Mouse (Mus musculus) kidney, postnatal 36 days (tissue): ENCODE measurements around the gene Lrch1.
A peak's percentile ranks its signal among the peaks of the same experiment; 100 is the strongest.

Experiments used
- DNase-seq, 2 experiments: peaks; one replicate each; pipeline ENCODE4 v3.0.0; 2021 to 2022; ENCODE audit warnings: mixed read lengths in 2 of 2

Lrch1 gene

GRCm38 (mm10) chr14:74947376-74948013 is at the start of gene Lrch1:
Gene Lrch1 (minus strand): TSS chr14:74947876.
- DNase-seq, result peak; percentile 90 to 93

DNA sequence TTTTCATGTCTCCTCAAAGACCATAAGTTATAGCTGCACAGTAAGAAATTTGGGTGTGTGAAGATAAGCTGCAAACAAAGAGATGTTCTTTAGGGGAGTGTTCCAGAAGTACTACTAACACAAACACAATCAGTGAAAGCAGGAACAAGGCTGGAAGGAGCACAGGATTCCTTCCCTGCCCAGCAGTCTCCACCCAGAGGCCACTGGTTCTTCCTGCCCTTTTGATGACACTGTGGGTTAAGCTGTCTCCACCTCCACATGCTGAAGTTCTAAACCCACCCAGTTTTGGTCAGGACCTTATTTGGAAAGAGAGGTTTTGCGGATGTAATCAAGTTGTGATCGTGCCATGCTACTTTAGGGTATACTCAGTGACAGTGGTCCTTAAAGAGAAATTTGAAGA is 49.4 kb upstream of the Lrch1 start:
- no peak for DNase-seq

DNA sequence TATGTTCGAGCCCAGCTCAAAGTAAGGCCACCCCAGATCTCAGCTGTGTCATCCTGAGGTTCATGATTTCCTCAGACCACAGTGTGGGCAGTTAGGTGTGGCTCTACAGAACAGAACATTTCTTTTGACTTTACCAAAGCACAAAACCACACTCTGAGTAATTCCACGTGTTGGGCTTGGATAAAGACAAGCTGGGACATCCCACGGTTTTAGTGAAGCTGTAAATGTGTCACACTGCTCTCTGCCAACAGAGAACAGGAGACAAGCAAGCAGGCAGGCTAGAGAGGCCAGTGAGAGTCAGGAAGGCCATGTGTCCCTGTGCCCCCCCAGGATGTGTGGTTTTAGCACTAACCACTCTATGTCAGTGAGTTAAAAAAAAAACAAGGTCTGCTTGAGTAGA is 48.9 kb upstream of the Lrch1 start:
- no peak for DNase-seq

GRCm38 (mm10) chr14:74990504-74990903 is 42.8 kb upstream of the Lrch1 start:
- peak in 1 of 2 experiments; percentile 58 for DNase-seq

- no peak for DNase-seq
These were observed 42.2 kb upstream of the Lrch1 start for GRCm38 (mm10) chr14:74989909-74990308.

- DNase-seq, result no peak
These were observed 41.6 kb upstream of the Lrch1 start for GRCm38 (mm10) chr14:74989322-74989721.

GRCm38 (mm10) chr14:74986527-74986926 is 38.9 kb upstream of the Lrch1 start:
- no peak for DNase-seq

GRCm38 (mm10) chr14:74985658-74986057 is 38.0 kb upstream of the Lrch1 start:
- no peak for DNase-seq

DNA sequence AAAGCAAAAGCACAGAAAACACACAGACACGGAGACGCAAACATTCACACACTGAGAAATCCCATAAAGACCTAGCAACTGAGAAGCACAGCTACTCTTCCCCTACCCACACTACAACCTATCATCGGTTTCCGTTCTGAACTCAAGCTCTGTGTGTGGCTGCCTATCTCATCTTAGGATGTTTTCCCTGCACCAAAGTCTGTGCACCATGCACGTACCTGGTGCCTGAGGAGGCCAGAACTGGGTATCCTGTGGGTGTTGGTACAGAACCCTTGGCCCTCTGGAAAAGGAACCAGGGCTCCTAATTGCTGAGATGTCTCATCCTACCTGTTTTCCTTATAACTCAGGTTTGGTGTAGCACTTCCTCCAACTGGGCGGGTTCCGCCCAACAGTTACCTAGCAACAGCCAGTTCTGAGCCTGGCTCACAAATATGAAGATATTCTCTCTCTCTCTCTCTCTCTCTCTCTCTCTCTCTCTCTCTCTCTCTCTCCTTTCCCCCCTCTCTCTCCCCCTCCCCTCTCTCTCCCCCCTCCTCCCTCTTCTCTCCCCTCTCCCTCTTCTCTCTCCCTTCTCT is 37.2 kb upstream of the Lrch1 start:
- DNase-seq, result no peak

DNA sequence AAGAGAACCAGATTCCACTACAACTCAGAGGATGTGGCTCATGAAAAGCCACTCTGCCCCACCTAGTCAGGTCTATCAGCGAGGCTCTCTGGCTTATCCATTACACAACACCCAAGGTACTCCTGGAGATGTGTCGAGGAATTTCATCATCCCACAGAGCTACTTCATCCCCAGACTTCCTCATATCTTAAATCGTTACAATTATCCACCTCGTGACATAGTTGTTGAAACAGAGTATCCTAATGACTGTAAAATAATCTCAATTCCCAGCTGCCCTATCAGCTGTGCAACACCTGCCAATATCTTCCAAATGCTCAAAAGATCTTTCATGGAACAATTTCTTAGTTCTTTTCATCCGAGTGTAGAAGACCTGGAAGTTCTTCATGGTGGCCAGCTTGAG is 35.4 kb upstream of the Lrch1 start:
- DNase-seq, result no peak

GRCm38 (mm10) chr14:74981016-74981415 is 33.3 kb upstream of the Lrch1 start:
- DNase-seq, result no peak

- DNase-seq, result no peak
These were observed 29.3 kb upstream of the Lrch1 start for GRCm38 (mm10) chr14:74976972-74977371.

- DNase-seq, result peak; percentile 59 to 63
These were observed 26.5 kb upstream of the Lrch1 start for GRCm38 (mm10) chr14:74974136-74974651.

DNA sequence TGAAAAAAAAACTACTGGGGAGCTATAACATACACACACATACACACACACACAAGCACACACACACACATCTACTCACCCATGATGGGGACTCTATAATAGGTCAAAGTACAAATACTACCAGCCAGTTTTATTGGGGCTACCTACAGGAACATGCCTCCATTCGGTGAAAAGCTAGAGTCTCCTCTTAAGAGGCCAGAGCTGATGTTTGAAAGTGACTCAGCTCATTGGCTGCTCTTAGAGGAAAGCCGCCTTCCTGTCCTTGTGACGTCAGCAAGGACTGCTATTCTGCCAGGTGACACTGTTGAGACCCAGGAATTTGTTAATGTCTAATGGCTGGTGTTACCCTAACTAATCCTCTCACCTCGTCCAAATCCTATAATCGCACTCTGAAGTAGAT is 25.0 kb upstream of the Lrch1 start:
- DNase-seq, result no peak

- peak in 1 of 2 experiments; percentile 16 for DNase-seq
These were observed 24.5 kb upstream of the Lrch1 start for GRCm38 (mm10) chr14:74972216-74972615.

GRCm38 (mm10) chr14:74963402-74963764 is 15.7 kb upstream of the Lrch1 start:
- DNase-seq, result no peak

- no peak for DNase-seq
These were observed 15.2 kb upstream of the Lrch1 start for GRCm38 (mm10) chr14:74962713-74963401.

GRCm38 (mm10) chr14:74960568-74960967 is 12.9 kb upstream of the Lrch1 start:
- no peak for DNase-seq

GRCm38 (mm10) chr14:74956702-74957101 is 9.0 kb upstream of the Lrch1 start:
- DNase-seq, result no peak

- DNase-seq, result no peak
These were observed 8.6 kb upstream of the Lrch1 start for GRCm38 (mm10) chr14:74956234-74956633.

- peak; percentile 72 to 84 for DNase-seq
These were observed 957 bp upstream of the Lrch1 start for GRCm38 (mm10) chr14:74948426-74949240.

DNA sequence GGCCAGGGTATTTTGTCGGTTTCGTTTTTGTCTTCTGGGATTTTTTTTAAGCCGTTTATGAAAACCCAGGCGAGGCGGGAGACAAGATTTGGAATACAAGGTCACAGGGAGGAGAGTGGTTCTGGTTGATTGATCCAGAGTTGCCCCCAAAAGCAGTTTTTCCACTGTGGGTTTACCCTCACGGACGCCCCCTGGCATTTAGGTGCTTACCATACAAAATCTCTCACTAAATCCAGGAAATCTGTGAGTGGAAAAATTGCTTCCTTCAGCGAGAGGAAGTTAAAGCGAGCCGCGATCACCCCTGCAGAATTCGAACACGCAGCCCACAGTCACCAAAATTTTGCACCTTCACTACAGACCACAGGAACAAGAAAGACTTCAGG is 329 bp upstream of the Lrch1 start:
- DNase-seq, result no peak

- peak; percentile 81 to 91 for DNase-seq
These were observed 813 bp downstream of the Lrch1 start for GRCm38 (mm10) chr14:74946751-74947375.
